Mouse (Mus musculus) bone marrow macrophage, adult 2 months (primary cell): ENCODE results near the gene Gm20662. TPM values are rescaled to one million over a fixed set of nuclear protein-coding genes. Genes with fewer than 3 reads are reported as not detected.

Experiments used
- H3K27ac ChIP-seq: 2 replicates; pipeline ENCODE4 v1.5.1; 2012; ENCODE audit warnings: low read depth, low read length; ENCODE audit not compliant: insufficient read depth
- H3K4me1 ChIP-seq: 2 replicates; pipeline ENCODE4 v1.6.1; 2012; ENCODE audit warnings: low read length; ENCODE audit not compliant: control insufficient read depth, insufficient read depth
- H3K4me3 ChIP-seq: 2 replicates; pipeline ENCODE4 v1.5.1; 2012; ENCODE audit warnings: mild to moderate bottlenecking, low read length, moderate library complexity; ENCODE audit not compliant: insufficient read depth
- CTCF ChIP-seq: IDR thresholded peaks from 2 replicates; pipeline ENCODE4 v1.5.1; 2012; ENCODE audit warnings: low read depth, mild to moderate bottlenecking, low read length, moderate library complexity
- POLR2A ChIP-seq: IDR thresholded peaks from 2 replicates; pipeline ENCODE4 v1.6.1; 2012; ENCODE audit warnings: mild to moderate bottlenecking, low read depth, low read length, borderline replicate concordance
- polyA plus RNA-seq: library from polyadenylated mRNA; stranded (reverse); fragments of >200 nt; gene quantifications from 2 replicates; pipeline ENCODE4 v1.2.4, GENCODE M21; 2012; ENCODE audit not compliant: missing spikeins, insufficient read depth, insufficient read length

The Gm20662 gene
- polyA plus RNA-seq, result 6.2 TPM in 1 of 2 replicates, not detected in the other

DNA sequence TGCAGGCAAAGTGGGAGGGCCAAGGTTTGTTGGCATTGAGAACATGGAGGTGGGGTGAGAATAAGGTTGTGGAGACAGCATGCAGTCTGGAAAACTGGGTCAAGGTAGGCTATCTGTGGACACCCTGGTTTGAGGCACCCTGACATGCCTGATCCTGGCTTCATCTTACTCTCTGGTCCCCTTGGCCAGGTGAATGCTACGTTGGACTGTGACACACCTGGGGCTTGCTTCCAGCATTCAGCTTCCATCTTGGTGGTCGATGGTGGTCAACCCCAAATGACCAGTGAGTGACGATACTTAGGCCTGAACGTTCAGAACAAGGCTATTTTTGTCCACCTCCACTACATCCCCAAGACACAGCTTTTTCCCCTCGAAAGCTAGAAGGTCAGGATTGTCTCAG, at the start of gene Gm20662:
Gm20662 (plus strand) TSS at position 301 of the 400 bp plus-strand sequence.
- no peak for TF ChIP-seq POLR2A
- no peak for TF ChIP-seq CTCF
- H3K27ac ChIP-seq, result peak within 1 kb of the TSS; percentile 22; the same call in 1 of the 2 replicates
- no peak within 1 kb of the TSS for H3K4me3 ChIP-seq
- H3K4me1 ChIP-seq, result peaks cover 27% of the 10 kb centered on the region

DNA sequence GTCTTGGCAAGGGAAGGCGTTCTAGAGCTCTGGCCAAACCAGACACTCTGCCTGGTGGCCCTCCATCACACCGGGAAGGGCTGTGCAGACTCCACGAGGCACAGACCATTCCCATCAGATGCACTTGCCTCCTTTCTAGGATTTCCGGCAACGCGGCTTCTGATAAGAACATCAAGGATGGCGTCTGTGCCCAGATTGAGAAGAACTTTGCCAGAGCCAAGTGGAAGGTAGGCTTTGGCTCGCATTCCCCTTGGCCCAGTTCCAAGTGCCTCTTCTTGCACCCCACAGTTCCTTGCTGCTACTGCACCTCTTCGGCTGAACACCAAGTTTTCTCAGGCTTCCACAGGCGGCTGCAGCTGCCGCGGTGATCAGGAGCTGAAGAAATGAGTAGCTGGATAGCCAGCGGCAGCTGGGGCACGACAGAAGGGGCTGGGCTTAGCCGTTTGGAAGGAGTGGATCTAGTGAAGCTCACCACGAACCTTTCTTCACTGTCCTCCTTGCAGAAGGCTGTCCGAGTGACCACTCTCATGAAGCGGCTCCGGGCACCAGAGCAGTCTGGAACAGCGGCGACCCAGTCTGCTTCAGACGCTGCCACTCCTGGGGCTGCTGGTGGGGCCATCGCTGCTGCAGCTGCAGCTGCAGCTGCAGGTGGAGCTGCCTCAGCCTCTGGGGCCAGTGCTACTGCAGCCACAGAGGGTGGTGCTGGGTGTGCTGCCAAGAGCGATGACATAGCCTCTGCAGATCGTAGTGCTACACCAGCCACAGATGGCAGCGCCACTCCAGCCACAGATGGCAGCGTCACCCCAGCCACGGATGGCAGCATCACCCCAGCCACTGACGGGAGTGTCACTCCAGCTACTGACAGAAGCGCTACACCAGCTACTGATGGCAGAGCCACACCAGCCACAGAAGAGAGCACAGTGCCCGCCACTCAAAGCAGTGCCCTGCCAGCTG, 48.6 kb upstream of the Gm20662 start:
- H3K4me1 ChIP-seq, result peaks cover 5% of the 10 kb centered on the region
- H3K4me3 ChIP-seq, result no peak overlapping the region
- no peak overlapping the region for H3K27ac ChIP-seq
- TF ChIP-seq POLR2A (no peak), CTCF (no peak)

DNA sequence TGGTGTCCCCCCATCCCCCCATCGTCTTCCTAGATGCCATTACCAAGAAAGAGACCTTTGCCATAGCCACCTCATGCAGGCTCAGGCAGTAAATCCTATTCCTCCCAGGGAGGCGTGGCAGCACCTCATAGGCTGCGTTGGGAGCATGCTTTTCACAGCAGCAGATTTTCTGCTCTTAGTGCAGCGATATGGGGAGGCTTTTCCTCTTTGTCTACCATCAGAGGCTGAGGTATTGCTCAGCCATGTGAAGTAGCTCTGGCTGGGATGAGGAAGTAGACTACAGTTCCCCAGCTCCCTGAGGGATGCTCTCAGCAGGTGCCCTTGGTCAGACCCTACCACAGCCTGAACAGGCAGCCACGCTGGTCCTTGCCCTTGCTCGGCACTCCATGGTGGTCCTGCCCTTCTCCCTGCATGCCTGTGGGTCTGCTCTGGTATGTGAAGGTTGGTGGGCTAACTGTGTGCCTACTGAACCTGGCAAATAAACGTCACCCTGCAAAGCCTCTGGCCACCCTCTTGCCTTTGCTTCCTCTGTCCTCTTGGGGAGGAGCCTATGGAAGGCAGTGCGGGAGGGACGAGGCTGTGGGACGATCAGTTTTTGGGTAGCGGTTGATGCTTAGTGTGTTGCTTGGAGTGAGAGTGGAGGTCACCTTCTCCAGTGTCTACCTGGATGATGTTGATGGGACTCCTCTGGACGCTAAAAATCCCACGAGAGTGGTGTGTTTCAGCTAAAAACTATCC, 46.8 kb upstream of the Gm20662 start:
- peaks cover 5% of the 10 kb centered on the region for H3K4me1 ChIP-seq
- no peak for TF ChIP-seq CTCF
- TF ChIP-seq POLR2A, result no peak
- no peak overlapping the region for H3K27ac ChIP-seq
- no peak overlapping the region for H3K4me3 ChIP-seq

DNA sequence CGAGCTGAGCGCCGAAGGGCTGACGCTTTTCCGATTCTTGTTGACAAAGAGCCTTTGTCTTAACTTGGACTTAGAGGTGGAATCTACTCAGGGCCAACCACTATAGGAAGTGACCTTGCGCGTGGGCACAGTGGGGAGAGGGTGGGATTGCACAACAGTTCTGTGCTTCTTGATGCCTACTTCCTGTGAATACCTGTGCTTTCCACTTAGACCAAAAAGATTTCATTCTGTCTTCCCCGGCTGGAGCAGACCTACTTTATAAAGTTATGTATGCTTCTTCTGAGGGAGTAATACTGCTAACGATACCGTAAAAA, 46.3 kb upstream of the Gm20662 start, which contains the start of gene Traip:
Traip (plus strand) TSS at position 215 of the 314 bp plus-strand sequence.
- Histone ChIP-seq H3K4me1 (peaks cover 5% of the 10 kb centered on the region), H3K27ac (peak within 1 kb of the TSS; percentile 31; the same call in 1 of the 2 replicates), H3K4me3 (peak within 1 kb of the TSS; percentile 89)
- TF ChIP-seq CTCF (no peak), POLR2A (no peak)

DNA sequence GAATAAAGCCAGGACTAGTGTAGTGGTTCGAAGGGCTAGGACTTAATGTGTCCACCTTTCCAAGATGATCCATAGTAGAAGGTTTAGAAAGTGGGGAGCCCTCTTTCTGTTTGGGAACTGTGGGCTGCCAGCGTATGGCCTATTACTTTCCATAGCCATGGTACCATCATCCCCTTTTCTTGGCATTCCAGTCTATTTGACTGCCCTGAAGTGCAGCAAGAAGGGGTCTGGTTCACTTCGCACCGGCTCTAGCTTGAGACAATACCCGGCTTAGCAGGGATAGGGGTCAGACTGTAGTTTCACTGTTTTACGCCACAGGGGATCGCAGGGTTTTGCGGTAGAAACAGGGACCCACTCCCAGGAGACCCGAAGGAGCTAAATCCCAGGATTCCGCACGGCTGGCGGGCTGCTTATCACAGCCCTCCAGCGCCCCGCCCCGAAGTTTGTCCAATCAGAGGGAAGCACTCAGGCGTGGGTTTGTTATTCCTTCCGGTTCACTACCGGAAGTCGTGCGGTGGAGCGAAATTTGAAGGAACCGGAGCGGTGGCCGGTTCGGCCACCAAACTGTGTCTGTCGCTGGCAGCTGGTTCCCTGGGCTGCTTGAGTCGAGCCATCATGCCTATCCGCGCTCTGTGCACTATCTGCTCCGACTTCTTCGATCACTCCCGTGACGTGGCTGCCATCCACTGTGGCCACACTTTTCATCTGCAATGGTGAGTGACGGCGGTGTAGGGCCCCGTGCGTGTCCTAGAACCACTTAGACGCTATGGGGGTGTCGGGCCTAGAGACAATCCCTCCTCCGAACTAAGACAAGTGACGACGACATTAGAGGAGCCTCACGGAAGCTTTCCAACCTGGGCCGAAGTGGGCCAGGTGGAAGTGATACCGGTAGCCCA, 45.4 kb upstream of the Gm20662 start:
- peak overlapping the region; percentile 31; the same call in 1 of the 2 replicates for H3K27ac ChIP-seq
- H3K4me3 ChIP-seq, result peak overlapping the region; percentile 89
- TF ChIP-seq POLR2A (0 out of 2 replicates have a peak, but pooled peaks have one; percentile 33), CTCF (no peak)
- peaks cover 8% of the 10 kb centered on the region for H3K4me1 ChIP-seq

DNA sequence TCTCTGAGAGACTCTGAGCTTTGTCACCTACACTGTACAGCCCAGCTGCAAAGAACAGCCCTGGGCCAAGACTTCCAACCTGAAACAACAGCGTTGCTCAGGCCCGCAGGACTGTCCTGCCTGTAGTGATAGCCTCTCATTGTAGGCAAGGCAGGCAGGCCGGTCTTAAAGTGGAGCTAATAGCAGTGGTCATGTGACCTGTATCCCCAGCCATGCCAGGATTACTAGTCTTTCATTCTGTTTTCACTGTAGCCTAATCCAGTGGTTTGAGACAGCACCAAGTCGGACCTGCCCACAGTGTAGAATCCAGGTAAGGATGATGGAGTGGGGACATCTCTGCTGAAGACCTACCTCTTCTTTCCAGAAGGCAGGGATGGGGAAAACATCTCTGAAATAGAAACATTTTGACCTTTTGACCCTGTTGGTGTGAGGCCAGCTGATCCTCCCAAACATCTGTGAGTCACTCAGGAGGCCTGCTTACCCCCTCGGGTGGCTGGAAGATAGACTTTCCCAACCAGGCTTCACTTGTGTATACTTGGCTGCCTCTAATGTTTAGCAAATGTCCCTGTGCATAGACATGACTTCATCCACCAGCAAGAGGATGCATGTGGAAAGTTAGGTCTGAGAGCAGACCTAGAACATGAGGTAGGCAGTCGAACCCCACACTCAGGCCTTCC, 40.4 kb upstream of the Gm20662 start:
- no peak overlapping the region for H3K27ac ChIP-seq
- peaks cover 12% of the 10 kb centered on the region for H3K4me1 ChIP-seq
- H3K4me3 ChIP-seq, result no peak overlapping the region
- TF ChIP-seq CTCF (no peak), POLR2A (no peak)

DNA sequence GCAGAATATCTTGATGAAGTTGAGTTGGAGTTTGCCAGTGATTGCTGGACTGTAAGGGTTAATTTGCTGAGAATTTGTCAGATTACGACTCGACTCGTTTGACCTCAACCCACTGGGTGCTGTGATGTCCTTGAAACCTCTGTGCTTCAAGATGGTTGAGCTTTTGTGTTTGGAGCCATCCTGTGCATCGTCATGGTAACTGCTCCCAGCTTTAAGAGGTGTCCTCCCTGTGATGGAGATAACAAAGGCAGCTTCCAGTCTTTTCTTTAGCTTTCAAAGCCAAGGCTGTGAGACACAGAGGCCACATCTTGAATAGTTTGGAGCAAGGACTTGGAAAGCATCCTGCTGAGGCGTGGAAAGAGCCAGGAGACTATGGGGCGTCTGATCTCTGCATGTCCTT, 39.0 kb upstream of the Gm20662 start:
- Histone ChIP-seq H3K27ac (no peak overlapping the region), H3K4me1 (peaks cover 7% of the 10 kb centered on the region), H3K4me3 (no peak overlapping the region)
- TF ChIP-seq POLR2A (no peak), CTCF (no peak)

DNA sequence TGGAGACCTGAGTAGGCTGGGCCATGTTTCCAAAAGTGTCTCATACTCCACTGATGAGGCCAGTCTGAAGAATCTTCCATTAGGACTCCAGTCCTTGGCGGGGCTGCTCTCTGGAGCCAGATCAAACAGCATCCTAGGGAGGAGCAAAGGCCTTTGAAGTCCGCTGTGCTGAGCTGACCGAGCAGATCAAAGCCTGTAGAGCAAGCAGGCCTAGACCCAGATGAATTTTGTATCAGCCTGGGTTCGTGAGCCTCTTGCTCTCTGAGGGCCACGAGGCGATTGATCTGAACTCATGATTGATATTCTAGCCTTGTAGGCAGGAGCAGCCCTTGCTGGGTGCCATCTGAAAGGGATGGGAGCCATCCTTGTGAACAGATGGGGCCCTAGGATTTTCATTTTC, 36.3 kb upstream of the Gm20662 start:
- Histone ChIP-seq H3K4me3 (no peak overlapping the region), H3K4me1 (peaks cover 11% of the 10 kb centered on the region), H3K27ac (no peak overlapping the region)
- no peak for TF ChIP-seq POLR2A
- TF ChIP-seq CTCF, result no peak
